Mouse (Mus musculus) natural killer cell, adult 2 months (primary cell): ENCODE measurements around the gene Pitpnm2.
"Not testable (repeated sequence)": the region's sequence is repeated elsewhere in the genome, so short reads cannot be mapped to it uniquely, and the experiment has no call there.

Experiments
- DNase-seq, 2 experiments: peaks; one replicate each; pipeline ENCODE4 v3.0.0; 2022; ENCODE audit warnings: low spot score in 2 of 2

Gene Pitpnm2

DNA sequence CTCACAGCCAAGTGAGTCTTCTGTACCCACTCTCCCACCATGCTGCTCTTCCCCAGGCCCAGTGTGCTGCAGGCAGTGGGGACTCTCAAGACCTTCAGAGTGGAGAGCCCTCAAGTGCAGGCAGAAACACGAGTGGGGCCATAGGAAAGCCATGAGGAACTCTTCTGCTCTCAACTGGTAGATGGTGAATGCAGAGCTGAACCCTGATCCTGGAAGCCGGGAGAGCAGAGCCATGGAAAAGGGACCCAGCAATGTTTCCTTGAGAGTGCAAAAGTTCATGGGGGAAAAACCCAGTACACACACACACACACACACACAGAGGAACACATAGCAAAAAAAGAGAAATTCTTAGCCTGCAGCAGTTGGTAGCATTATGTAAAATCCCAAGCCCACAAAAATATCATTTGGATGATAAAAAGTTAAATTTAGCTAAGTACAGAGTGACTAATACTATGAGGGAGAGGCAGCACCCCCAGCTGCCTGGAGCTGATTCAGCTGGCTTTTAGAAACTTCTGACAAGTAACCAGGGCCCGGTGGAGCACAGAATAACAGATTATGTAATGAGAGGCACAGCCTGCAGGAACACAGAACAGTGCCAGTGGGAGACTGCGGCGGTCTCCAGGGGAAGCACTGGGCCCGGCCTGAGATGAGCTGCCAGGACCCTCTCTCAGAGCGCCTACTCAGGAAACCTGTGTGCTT lies 28.4 kb downstream of the Pitpnm2 start:
- no peak for DNase-seq

DNA sequence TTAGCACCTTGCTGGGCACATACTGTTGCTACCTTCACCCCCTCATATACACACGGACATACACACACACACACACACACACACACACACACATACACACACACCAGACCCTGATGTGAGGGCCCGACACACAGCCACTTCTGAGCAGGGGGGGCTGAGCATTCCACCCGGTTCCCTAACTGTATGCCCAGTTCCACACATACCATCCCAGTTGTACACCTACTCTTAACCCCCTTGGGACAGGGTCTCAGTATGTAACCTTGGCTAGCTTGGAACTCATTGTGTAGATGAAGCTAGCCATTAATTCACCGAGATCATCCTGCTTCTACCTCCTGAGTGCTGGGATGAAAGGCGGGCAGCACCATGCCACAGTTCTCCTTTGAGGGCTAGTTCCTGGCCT lies 29.0 kb downstream of the Pitpnm2 start:
- DNase-seq, result no peak

DNA sequence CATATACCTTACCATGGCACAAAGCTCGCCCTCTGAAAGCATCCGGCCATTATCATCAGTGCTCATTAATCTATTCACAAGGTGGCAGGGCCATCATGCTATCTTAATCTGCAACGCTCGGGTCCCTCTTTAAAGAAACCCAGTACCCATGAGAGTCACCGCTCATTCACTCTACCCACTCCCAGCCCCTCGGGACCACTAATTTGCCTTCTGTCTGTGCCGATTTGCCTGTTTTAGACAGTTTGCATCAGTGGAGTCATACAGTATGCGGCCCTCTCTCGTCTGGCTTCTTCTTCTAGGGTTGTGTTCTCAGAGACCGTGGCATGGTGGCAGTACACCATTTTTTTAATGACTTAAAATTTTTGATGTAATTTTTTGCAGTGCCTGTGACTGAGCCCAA lies 30.1 kb downstream of the Pitpnm2 start:
- no peak for DNase-seq

DNA sequence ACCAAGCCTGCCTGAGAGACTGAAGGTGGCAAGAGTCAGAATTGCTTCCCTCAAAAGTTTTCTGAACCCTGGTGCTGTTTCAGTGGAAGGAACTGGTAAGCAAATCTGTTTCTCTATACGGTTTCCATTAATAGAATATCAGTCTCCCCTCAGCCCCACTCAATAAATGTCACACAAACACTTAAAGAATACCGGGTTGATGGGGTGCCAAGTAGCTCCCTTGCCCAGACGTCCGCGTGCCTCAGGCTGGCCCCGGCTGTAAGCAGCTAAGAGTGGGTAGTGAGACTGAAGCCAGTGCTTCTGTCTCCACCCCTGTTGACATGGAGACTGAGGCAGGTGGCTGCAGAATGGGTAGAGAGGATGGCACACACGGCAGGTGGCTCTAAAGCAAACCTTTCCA lies 30.6 kb downstream of the Pitpnm2 start:
- DNase-seq, result no peak

DNA sequence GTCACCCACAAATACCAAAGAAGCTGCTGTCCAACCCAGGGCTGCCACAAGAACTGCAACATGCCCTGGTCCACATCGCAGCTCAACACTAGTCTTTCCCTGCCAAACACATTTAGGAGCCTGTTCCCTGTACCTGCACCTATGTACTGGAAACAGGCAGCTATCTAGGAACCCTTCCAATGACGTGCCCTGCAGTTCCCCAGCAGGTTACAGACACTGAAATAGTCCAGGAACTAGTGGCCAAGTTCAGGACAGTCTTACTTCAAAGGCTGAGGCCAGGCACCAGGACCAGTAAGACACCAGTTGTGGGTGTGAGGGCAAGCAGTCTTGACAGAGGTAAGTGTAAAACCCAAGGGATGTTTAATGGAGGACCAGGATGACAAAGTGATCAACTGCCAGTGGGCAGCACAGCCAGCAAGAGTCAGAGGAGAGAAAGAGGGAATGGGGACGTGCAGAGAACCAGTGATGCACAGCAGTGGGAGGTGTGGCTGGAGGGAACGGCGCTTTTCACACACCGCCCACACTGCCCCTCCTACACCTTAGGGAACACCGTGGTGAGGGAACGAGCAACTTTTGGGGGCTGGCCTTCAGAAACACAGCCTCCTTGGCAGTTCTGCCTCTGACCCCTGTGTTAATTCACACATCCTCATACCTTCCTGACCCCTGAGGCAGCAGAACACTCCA lies 31.9 kb downstream of the Pitpnm2 start:
- DNase-seq, result no peak

DNA sequence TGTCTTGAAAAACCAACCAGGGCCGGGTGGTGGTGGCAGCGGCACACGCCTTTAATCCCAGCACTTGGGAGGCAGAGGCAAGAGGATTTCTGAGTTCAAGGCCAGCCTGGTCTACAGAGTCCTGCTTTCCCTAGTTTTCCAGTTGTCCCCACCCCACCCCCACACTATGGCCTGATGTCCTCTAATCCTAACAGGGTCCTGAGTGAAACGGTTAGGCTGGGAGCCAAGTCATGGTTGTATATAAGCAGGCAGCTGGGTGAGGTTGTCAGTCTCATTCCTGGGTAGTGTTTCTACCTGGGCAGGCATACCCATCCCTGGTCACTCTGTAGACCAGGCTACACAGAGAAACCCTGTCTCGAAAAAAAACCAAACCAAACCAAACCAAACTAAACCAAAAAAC lies 32.5 kb downstream of the Pitpnm2 start:
- DNase-seq, result not testable (repeated sequence)

DNA sequence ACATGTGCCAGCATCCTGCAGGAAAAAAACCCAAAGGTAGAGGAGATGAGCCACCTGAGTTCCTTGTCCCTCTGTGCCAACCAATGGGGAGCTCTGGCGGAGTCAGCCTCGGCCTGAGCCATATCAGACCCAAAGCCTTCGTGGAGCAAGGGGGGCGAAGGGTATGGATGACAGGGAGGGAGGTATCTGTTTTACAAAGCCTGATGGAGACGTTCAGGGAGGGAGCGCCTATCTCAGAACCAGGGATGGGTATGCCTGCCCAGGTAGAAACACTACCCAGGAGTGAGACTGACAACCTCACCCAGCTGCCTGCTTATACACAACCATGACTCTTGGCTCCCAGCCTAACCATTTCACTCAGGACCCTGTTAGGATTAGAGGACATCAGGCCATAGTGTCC lies 33.2 kb downstream of the Pitpnm2 start:
- DNase-seq, result no peak

DNA sequence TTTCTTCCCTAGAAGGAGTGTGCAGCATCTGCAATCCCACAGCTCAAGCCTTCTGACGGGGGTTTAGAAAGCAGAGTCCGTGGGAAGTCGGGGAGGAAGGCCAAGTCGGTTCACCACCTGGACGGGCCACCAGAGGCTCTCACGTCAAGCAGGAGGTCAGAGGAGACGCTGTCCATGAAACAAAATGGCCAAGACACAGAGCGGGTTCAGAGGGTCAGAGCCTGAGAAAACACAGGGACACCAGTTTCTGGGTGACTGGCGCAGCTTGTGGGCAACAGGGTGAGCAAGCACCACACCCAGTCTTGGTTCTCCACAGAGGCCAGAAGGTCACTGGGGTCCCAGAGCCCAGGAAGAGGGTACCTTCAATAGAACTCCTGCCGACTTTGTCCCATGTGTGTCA lies 33.9 kb downstream of the Pitpnm2 start:
- DNase-seq, result no peak

DNA sequence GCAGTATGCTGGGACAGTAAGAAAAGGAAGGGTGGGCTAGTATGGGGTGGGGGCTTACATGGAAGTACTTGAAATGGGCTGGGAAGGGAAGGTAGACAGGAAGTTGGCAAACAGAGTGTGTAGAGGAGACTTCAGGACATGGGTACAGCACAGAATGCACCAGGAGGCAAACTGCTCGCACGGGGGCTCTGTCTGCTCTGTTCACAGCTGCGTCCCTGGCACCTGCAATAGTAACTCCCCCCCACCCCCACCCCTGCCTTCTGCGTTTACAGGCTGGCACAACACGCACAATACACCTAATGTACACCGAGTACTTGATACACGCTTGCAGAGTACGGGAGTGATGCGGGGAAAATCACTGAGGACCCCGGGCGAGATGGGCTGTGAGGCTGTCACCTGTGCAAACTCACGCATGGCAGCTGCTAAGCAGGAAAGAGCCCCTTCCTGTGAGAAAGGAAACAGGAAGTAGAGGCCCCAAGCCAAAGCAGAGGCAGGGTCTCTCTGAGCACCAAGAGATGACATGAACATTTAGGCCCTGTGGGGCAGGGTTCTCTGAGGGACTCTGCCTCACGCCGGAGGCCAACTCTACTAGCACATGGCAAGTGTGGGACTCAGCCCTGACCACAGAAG lies 34.9 kb downstream of the Pitpnm2 start:
- peak; percentile 46 to 59 for DNase-seq

DNA sequence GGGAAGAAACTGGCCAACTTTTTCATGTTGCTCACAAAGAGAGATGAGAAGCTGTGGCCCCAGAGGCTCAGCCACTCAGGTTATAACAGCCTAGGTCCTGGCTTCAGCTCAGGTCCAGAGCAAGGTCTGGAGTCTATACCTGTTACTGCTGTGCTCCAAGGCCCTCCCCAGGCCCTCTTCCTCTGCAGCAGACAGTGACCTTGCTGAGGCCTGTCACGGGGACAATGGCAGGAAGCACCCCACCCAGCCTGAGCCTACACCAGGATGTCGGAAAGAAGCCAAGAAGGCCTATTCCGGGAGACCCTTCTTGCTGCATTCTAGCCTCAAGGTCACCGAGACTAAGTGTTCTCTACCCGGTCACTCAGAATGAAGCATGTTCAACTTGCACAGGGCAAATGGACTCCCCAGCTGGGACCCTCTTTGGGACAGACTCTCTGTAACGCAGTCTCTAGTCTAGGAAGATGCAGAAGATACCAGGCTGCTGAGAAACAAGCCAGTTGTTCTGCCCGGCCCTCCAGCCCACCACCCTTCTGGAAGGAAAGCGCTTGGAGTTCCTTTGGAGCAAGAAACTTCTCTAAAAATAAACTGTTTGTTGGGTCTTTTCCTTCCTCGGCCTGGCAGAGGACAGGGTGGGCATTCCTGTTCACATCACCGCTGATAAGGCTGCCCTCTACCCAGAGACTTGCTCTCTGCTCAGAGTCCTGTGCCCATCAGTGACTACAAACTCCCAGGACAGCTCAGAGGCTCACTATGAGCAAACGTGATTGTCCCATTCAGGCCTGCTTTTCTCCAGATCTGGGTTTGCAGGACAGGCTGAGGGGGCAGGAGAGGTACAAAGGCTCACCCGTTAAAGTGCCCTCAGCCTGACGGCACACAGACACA lies 35.7 kb downstream of the Pitpnm2 start:
- no peak for DNase-seq

DNA sequence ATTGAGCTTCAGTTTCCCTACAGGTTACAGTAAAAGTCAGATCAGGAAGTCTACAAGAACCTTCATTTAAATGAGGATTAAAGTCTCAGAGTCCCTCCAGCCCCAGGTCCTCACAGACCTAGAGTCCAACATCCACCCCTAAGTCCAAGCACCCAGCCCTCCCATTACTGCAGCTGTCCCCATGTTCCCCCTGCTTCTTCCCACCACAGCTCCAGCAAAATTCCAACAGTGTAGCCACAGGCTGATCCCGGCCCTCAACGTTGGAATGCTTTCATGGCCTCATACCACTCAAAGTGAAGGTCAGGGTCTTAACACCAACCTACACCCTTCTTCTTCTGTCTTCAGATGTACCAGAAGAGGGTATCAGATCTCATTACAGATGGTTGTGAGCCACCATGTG lies 37.9 kb downstream of the Pitpnm2 start:
- DNase-seq, result no peak

DNA sequence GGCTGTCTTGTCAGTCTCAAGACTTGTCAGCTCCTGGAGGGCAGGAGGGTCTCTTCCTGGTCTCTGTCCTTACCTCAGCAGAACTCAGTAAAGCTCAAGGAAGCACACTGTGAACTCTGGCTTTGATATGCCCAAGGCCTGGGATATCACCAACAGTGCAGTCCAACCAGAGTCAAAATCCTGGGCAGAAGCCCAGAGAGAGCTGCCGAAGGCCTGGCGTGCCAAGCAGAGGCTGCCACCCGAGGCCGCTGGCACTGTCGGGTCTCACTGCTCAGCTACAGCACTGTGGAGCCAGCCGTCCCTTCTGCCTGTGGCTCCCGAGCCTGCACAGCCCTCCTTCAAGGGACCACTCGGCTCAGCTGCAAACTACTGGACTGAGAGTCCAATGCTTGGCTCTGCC lies 38.3 kb downstream of the Pitpnm2 start:
- no peak for DNase-seq

DNA sequence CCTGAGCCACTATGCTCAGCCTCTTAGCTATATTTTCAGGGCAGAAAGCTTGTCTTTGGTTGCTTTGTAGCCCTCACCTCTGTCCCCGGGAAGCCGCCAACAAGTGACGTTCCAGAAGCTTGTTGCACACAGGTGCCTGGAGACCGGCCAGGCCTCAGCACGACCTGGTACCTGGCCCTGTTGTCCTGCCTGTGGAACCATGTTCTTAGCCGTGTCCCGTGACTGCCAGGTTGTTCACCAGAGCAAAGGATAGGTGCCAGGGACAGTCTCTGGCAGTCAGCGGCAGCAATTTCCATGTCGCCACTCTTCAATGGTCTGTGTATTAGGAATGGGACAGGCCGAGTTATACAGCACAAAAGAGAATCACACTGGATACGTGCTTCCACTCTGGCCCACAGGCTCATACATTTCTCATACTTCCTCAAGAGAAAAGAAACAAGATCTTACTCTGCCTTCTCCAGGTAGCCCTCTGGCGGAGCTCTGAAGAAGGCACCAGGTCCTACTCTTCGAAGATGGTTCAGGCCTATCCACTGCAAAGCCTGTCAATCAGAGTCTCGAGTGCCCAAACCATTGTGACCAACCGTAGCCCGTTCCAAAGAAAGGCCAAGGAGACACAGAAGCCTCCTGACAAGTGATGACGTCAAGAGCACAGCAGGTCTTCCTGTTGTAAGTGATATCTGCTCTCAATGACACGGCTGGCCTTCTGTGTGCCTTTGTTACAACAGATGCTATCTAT lies 39.1 kb downstream of the Pitpnm2 start:
- no peak for DNase-seq

DNA sequence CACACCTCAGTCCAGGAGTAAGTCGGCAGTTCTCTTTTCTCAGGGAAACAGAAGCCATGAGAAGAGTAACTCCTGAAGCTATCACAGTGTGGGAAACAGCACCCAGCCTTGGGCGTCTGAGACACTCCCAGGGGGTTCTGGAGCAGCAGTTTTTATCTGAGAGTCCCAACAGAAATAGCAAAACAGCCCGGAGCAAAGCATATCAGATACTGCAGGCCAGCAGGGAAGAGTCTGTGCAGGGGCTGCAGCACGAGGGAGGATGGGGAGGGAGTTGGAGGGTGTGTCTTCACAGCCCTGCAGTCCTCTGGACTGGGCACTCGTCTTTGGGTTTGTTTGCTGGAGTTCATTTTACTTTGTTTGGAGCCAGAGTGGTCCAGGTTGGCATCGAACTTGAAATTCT lies 39.7 kb downstream of the Pitpnm2 start:
- no peak for DNase-seq

DNA sequence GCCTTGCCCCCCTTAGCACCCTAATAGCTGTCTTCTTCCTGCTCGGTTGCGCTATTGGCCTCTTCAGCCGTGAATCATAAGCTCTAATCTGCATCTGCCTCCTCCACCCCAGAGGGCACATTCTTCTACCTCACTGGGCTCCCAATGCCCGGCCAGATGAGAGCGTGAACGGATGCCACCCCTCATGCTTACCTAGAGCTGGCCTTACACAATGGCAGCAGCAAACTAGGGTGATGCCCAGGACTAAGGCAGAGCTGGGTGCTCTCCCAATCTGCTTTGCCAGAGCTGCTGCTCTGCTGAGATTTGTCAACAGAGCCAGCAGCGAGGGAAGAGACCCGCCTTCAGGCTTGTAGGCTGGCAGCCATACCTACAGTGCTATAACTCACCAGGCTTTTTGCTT lies 41.5 kb downstream of the Pitpnm2 start:
- no peak for DNase-seq

DNA sequence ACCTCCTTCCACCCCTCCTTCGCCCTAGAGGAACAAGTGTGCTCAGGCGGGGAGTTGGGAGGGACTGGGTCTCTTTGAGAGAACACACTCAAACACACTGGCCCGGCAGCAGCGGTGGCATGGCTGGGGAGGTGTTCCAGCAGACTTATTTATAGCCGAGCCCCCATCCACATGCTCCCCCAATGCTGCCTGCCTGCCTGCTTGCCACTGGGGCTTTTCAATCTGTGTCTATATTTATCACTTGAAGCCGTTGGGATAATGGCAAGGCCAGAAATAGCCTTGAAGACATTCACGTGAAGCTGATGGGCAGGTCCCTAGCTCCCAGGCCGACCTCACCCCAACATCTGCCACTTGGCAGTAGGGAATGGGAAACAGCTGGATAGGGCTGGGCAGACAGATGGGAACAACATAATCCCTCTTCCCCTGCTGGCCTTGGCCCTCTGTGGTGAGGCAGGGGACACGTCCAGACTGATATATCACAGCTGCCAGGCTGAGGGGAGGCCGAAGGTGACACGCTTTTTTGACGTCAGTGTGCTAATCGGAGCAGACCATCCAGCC lies 43.0 kb downstream of the Pitpnm2 start:
- DNase-seq, result no peak

DNA sequence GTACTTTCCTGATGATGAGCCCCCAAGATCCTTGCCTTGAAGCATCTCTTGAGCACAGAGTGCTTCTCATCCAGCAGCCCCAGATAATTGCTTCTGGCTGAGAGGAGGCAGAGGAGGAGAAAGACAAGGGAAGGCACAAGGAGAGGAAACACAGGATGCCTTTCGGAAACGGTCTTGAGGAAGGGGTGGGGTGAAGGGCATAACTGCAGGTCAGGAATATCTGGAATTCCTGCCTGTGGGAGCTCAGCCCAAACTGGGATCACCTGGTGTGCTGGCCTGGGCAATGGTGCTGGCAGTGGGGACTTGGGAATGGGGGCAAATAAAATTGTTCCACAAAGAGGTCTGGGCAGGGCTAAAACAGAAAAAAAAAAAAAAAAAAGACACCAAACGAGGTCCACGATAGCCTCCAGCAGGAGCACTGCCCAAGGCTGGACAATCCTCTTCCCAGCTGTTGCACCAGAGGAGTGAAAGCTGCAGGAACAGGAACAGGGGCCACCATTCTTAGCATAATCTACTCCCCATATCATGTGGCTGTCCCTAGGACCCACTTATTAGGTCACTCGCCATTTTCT lies 43.7 kb downstream of the Pitpnm2 start:
- DNase-seq, result no peak

DNA sequence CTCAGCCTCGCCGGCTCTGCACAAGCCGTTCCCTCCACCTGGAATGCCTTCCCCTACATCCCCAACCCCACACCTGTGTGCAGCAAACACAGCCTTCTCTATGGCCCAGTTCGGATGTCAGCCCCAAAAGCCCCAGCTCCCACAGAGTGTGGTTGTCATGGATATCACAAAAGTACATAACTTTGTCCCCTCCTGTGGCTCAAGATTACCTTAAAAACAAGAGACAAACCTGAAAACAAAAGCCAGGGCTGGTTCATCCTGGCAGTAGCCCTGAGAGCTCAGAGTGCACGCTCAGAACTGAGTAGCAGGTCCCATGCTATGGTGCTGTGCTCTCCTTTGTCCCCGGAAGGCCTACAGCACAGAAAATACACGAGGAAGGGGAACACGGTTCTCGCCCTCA lies 44.3 kb downstream of the Pitpnm2 start:
- DNase-seq, result no peak

DNA sequence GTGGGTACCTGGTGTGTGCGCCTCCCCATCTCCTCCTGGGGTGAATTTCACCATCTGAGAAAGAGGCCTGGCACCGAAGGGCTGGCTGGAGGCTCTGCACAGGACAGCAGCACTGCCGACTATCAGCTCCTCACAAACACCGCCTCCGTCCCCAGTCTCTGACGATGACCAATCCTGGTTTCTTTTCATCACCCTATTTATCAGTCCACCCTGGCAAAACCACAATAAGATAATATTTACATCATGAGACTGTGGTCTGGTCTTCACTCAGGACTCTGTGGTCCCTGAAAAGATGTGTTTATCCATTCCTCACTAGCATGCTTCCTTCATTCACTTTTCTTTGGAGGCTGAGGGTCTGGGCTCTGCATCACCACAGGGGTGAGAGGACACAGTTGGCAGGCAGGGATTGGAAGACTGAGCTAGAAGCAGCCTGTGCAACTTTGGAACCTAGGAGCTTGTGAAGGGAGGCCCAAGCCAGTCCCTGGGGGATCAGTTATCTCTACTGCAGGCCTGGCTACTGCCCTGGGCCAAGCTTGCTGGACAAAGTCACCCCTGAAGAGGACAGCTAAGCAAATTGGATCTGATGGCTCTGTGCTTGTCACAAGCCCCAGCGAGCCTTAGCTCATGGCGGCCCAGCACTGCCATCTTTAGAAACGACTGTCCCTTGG lies 45.3 kb downstream of the Pitpnm2 start:
- DNase-seq, result no peak

DNA sequence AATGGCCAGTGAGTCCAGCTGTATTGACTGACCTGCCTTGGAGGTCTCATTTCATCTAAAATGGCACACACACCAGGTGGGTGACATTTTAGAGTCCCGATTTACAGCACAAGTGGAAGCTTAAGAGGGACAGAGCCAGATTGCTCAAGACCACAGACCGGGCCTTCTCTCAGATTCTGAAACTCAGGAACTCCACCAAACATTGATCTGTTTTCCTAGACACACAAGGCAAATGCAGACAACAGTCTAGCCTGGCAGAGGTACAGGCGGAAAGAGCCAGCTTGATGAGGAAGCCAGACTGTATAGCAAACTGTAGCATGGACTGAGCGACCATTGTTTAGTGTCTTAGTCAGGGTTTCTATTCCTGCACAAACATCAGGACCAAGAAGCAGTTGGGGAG lies 46.3 kb downstream of the Pitpnm2 start:
- no peak for DNase-seq
